Mouse (Mus musculus): ENCODE data around the gene Ikzf3.

GRCm38 (mm10) chr11:98418939-98419547 lies 126.8 kb downstream of the Ikzf3 start:
- no peak for TF ChIP-seq EP300 (IDR thresholded peaks at IDR 0.05; ENCODE audit: low read depth)
- TF ChIP-seq CTCF (IDR thresholded peaks at IDR 0.05; ENCODE audit: low read depth): no peak
